Mouse (Mus musculus): Measurements from ENCODE around the gene Catsper3.

GRCm38 (mm10) chr13:55786120-55786519 lies 1.8 kb downstream of the Catsper3 start:
- TF ChIP-seq CTCF (IDR thresholded peaks at IDR 0.05; ENCODE audit: low read depth, low read length) (no peak), GATA1 (IDR thresholded peaks at IDR 0.05; ENCODE audit: borderline replicate concordance, low read length) (no peak), POLR2AphosphoS5 (IDR thresholded peaks at IDR 0.05; ENCODE audit: insufficient replicate concordance, low read depth, low read length) (no peak), GATA2 (IDR thresholded peaks at IDR 0.05; ENCODE audit: borderline replicate concordance, low read depth, low read length) (no peak)
